Mouse (Mus musculus): Measurements from ENCODE around the gene Sptbn2. TPM values are rescaled to one million over a fixed set of nuclear protein-coding genes. Genes with fewer than 3 reads are reported as not detected.
"Not testable (repeated sequence)": the region's sequence is repeated elsewhere in the genome, so short reads cannot be mapped to it uniquely, and the experiment has no call there.

Sptbn2 gene
- polyA plus RNA-seq, 1 experiment from 2014 or later, result 8.3 TPM

DNA sequence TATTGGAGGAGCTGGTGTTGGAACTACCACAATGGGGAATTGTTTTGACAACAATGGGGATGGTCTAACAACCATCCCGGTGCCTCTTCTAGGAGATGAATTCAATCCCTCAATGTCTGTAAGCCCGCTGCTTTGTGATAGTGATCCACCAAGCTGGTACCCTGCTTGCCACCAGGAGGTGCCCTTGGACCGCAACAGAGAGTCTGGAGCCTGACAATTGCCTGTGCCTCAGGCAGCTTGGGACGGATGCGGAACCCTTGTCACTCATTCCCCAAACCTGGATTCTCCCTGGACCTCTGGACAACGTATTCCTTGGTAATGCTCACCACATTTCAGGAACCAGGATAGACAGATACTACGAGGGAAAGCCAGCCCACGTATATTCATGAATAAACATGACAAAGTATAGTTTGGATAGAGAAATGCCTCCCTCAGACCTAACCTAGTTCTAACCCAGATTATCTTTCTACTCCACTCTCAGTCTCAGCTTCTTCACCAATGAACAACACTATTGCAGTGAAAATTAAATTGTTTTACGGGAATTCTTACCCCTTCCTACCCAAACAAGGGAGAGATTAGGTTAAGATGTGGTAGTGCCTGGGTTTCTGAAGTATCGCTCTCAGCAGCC is 44.7 kb downstream of the Sptbn2 start:
- under 1% methylated on average over 10 of the region's 10 CpGs for WGBS
- Histone ChIP-seq H3K4me3 (peak overlapping the region; percentile 76), H3K4me1 (peaks cover 34% of the 10 kb centered on the region), H3K27me3 (ENCODE audit: low read depth, poor library complexity, severe bottlenecking) (no peaks in the 10 kb centered on the region), H3K9me3 (replicated peaks) (no peaks in the 10 kb centered on the region), H3K27ac (replicated peaks) (peak overlapping the region; percentile 99), H3K36me3 (peaks cover 47% of the 10 kb centered on the region)
- DNase-seq (ENCODE audit: low spot score), result peak; percentile 89

DNA sequence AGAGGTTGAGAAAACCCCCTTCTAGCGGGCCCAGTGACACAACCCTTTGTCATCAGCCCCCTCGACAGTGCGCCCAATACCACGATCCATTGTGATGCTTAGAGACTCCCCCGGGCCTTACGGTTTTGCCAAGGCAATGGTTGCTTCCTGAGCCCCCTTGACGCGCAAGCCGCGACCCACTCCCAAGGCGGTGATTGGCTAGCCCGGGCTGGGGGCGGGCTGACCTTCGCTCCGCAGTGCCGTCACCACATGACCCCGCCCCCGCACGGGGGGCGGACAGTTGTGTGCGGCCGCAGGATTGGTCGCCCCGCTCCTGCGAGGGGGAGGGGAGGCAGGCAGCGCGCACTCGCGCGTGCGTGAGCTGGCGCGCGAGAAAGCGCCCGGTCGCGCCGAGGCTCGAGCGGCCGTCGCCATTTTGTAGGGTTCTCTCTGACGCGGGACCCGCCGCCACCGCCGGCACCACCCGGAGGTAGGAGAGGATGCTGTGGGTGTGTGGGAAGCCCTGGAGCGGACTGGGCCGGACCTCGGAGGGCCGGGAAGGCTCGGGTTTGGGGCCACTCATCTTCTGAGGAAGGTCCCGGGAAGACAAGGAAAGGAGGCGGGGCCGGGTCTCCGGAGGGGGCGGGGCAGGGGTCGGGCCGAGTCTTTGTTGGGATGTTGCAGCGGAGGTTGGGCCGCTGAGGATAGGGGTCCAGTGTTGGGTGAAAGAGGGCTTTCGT is 45.4 kb downstream of the Sptbn2 start, which contains the start of gene Rbm4b:
Rbm4b (plus strand) TSS at position 305 of the 719 bp plus-strand sequence.
- Histone ChIP-seq H3K9me3 (replicated peaks) (no peaks in the 10 kb centered on the region), H3K4me1 (peaks cover 34% of the 10 kb centered on the region), H3K27me3 (ENCODE audit: low read depth, poor library complexity, severe bottlenecking) (no peaks in the 10 kb centered on the region), H3K36me3 (peaks cover 47% of the 10 kb centered on the region), H3K27ac (replicated peaks) (peak within 1 kb of the TSS; percentile 99), H3K4me3 (peak within 1 kb of the TSS; percentile 76)
- 0% methylated on average over 65 of the region's 65 CpGs for WGBS
- peak; percentile 99 for DNase-seq (ENCODE audit: low spot score)

DNA sequence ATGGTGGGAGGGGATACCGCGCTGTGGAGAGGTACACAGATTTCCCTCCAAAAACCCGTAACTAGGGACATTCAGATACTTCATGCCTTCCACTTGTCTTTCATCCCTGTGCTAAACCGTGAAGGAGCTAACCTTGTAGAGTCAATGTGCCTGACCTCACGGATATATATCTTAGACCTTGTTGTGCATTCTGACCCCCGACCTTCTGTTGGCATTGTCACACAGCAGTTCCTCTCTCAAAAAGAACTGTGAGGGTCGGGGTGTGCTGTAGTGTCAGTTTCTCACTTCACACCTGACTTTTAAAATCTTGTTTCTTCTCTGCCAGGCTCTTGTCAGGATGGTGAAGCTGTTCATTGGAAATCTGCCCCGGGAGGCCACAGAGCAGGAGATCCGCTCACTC is 46.0 kb downstream of the Sptbn2 start:
- no peaks in the 10 kb centered on the region for H3K27me3 ChIP-seq (ENCODE audit: low read depth, poor library complexity, severe bottlenecking)
- peaks cover 34% of the 10 kb centered on the region for H3K4me1 ChIP-seq
- no peaks in the 10 kb centered on the region for H3K9me3 ChIP-seq (replicated peaks)
- H3K27ac ChIP-seq (replicated peaks), result peak overlapping the region; percentile 99
- H3K36me3 ChIP-seq, result peaks cover 47% of the 10 kb centered on the region
- peak overlapping the region; percentile 76 for H3K4me3 ChIP-seq
- 7% methylated on average over 9 of the region's 9 CpGs for WGBS
- no peak for DNase-seq (ENCODE audit: low spot score)

DNA sequence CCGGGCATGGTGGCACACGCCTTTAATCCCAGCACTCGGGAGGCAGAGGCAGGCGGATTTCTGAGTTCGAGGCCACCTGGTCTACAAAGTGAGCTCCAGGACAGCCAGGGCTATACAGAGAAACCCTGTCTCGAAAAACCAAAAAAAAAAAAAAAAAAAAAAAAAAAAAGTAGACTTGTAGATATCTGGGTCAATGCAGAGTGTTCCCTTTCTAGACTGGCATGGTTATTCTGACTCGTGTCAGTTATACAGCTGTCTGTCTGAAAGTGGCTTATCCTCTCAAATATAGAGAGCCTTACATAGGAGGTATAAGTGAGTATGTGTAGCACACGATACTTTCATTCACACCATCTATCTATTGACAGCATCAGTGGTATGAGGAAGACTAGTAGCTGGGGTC is 49.6 kb downstream of the Sptbn2 start:
- WGBS, result 89% methylated on average over 8 of the region's 8 CpGs

DNA sequence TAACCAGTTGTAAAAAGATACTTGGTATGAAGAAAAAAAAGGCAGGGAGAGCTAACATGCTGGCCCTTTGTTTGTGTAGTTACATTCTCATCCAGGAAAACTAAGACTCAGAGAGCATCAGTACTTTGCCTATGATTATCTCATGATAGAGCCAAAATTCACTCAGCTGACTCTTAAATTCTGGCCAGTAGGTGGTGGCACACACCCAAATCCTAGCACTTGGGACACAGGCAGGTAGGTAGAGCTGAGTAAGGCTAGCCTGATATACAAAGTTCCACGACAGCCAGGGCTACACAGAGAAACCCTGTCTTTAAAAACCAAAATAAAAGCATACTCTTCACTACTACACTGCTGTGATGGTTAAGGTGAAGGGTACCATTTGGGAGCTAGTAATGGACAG is 51.9 kb downstream of the Sptbn2 start:
- Histone ChIP-seq H3K36me3 (peaks cover 95% of the 10 kb centered on the region), H3K27me3 (ENCODE audit: low read depth, poor library complexity, severe bottlenecking) (no peaks in the 10 kb centered on the region), H3K4me1 (peaks cover 20% of the 10 kb centered on the region), H3K4me3 (no peak overlapping the region), H3K27ac (replicated peaks) (no peak overlapping the region), H3K9me3 (replicated peaks) (no peaks in the 10 kb centered on the region)
- 62% methylated on average over 1 of the region's 1 CpGs for WGBS
- DNase-seq (ENCODE audit: low spot score), result no peak

More for the DNA sequence above, 49.6 kb downstream of the Sptbn2 start:
- H3K9me3 ChIP-seq (replicated peaks); H3K27ac ChIP-seq (replicated peaks); H3K4me3 ChIP-seq; DNase-seq (ENCODE audit: low spot score); H3K27me3 ChIP-seq (ENCODE audit: low read depth, poor library complexity, severe bottlenecking): not testable (repeated sequence)
- H3K4me1 ChIP-seq, result peaks cover 29% of the 10 kb centered on the region
- H3K36me3 ChIP-seq, result peaks cover 77% of the 10 kb centered on the region

DNA sequence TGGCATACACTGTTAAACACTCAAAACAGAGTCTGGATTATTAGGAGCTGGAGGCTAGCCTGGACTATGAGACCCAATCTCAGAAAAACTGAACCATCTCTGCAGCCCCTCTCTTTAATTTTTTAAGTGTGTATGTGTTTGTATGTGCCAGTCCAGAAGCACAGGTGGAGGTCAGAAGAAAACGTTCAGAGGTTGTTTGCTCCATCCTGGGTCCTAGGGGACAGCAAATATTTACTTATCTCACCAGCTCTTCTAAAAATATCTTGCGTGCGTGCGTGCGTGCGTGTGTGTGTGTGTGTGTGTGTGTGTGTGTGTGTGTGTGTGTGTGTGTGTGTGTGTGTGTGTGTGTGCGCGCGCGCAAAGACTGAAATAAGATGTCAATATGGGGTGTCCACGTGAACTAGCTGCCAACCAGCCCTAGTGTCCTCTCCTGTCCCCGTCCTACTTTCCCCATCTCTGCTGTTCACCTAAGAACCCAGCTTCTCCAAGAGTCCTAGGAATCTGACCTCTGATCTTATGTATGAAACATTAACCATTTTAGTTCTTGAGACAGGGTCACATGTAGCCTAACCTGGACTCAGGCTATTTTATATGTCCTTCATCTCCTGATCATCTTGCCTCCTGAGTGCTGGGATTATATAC is 56.7 kb downstream of the Sptbn2 start:
- WGBS, result 91% methylated on average over 12 of the region's 12 CpGs
- H3K27ac ChIP-seq (replicated peaks), result no peak overlapping the region
- no peaks in the 10 kb centered on the region for H3K27me3 ChIP-seq (ENCODE audit: low read depth, poor library complexity, severe bottlenecking)
- no peak overlapping the region for H3K4me3 ChIP-seq
- H3K36me3 ChIP-seq, result peaks cover 99% of the 10 kb centered on the region
- H3K4me1 ChIP-seq, result no peaks in the 10 kb centered on the region
- DNase-seq (ENCODE audit: low spot score), result no peak
- no peaks in the 10 kb centered on the region for H3K9me3 ChIP-seq (replicated peaks)

DNA sequence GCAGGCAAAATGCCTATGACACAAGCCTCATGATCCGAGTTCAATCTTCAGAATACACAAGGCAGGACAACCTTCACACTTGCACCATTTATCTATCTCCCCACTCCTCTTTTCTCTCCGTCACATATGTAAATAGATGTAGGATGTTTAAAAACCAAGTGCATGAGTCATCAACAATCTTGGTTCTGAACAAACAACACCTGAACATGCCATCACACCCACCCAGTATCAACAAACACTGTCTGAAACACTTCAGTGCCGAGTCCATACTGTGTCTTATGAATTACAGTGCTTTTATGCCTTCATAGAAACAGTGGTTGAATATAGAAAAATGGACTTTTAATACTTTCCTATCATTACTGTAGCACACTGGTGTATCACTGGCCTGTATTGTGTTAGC is 61.8 kb downstream of the Sptbn2 start:
- H3K4me1 ChIP-seq, result no peaks in the 10 kb centered on the region
- H3K36me3 ChIP-seq, result peaks cover 99% of the 10 kb centered on the region
- H3K9me3 ChIP-seq (replicated peaks), result no peaks in the 10 kb centered on the region
- 87% methylated on average over 3 of the region's 3 CpGs for WGBS
- H3K27me3 ChIP-seq (ENCODE audit: low read depth, poor library complexity, severe bottlenecking), result no peaks in the 10 kb centered on the region
- H3K27ac ChIP-seq (replicated peaks), result no peak overlapping the region
- no peak overlapping the region for H3K4me3 ChIP-seq
- DNase-seq (ENCODE audit: low spot score), result no peak

DNA sequence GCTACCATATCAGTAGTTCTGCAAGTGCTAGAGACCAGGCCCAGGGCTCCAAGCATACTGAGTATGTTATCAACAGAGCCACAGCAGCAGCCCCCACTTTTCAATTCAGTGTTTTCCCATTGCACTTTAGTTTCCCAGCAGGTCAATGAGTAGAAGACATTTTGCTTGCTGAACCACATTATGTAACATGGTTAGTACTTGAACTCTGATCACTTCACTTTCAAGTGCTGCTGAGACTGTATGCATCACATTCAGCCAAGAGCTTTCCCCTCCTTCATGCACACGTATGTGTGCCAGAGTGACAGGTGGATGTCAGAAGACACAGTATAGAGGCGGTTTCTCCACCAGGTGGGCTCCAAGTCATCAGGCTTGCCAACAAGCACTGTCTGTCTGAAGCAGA is 71.9 kb downstream of the Sptbn2 start:
- H3K27me3 ChIP-seq (ENCODE audit: low read depth, poor library complexity, severe bottlenecking), result no peaks in the 10 kb centered on the region
- WGBS, result 92% methylated on average over 2 of the region's 2 CpGs
- no peak overlapping the region for H3K4me3 ChIP-seq
- no peaks in the 10 kb centered on the region for H3K9me3 ChIP-seq (replicated peaks)
- peaks cover 6% of the 10 kb centered on the region for H3K4me1 ChIP-seq
- DNase-seq (ENCODE audit: low spot score), result no peak
- peaks cover 99% of the 10 kb centered on the region for H3K36me3 ChIP-seq
- H3K27ac ChIP-seq (replicated peaks), result no peak overlapping the region

DNA sequence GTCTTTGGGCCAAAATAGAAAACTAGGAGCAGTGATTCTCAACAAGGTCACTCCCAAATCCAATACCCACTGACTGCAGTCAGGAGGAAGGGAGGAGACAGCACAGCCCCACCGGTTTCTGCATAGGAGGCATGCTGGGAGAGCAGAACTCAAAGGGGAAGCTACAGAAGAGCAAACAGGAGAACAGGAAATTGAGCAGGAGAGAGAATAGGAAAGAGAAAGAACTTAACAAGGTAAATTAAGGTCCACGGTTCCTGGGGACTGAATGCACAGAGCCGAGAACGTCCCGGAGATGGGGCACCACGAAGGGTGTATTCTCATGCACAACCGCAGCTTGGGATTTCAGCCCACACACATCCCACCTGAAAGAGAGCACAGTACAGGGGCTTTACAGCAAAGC is 74.2 kb downstream of the Sptbn2 start:
- Histone ChIP-seq H3K4me3 (no peak overlapping the region), H3K27ac (replicated peaks) (no peak overlapping the region), H3K9me3 (replicated peaks) (no peaks in the 10 kb centered on the region), H3K27me3 (ENCODE audit: low read depth, poor library complexity, severe bottlenecking) (no peaks in the 10 kb centered on the region), H3K36me3 (peaks cover 99% of the 10 kb centered on the region), H3K4me1 (peaks cover 15% of the 10 kb centered on the region)
- WGBS, result 94% methylated on average over 7 of the region's 7 CpGs
- DNase-seq (ENCODE audit: low spot score), result no peak

DNA sequence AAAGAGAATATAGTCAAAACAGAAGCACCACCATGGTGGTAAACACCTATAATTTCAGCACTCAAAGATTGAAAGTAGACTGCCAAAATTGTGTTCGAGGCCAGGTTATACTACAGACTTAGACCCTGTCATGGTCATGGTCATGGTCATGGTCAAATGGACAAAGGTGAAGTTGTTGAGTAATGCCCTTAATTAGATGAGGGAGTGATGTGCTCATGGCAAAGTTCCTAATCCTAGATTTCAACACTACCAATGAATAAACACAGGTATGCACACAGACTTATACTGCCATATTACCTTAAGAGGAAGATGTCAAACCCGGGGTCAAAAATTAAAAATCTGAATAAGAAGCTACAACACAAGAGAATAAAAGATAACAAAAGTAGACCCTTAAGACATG is 75.3 kb downstream of the Sptbn2 start:
- H3K4me1 ChIP-seq, result peaks cover 26% of the 10 kb centered on the region
- DNase-seq (ENCODE audit: low spot score), result no peak
- no peak overlapping the region for H3K27ac ChIP-seq (replicated peaks)
- H3K36me3 ChIP-seq, result peaks cover 100% of the 10 kb centered on the region
- no peaks in the 10 kb centered on the region for H3K9me3 ChIP-seq (replicated peaks)
- WGBS, result 98% methylated on average over 2 of the region's 2 CpGs
- H3K4me3 ChIP-seq, result no peak overlapping the region
- no peaks in the 10 kb centered on the region for H3K27me3 ChIP-seq (ENCODE audit: low read depth, poor library complexity, severe bottlenecking)

DNA sequence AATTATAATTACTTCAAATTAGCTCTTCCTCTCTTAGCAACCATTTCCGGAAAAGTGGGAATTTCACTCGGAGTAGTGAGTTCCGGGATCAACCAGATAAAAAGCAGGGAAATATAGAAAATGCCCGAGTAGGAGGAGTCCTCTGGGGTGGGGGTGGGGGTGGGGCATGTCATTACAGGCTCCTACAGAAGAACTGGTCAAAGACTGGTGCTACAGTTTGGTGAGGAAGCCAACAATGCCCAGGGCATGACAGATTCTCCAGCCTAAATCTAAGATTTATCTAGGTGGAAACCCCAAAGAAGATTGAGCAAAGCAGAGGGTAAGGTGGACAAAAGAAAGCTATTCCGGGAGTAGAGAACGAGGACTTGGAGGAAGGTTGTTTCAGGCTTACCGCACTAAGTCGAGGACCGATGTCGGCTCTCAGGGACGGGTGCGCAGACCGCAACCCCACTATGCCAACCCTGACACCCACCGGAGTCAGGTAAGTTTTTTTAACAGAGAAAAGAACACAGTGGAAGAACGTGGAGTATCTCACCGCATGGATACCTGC is 82.4 kb downstream of the Sptbn2 start:
- Histone ChIP-seq H3K36me3 (peaks cover 64% of the 10 kb centered on the region), H3K27me3 (ENCODE audit: low read depth, poor library complexity, severe bottlenecking) (no peaks in the 10 kb centered on the region), H3K9me3 (replicated peaks) (no peaks in the 10 kb centered on the region), H3K27ac (replicated peaks) (peak overlapping the region; percentile 88), H3K4me1 (peaks cover 47% of the 10 kb centered on the region), H3K4me3 (peak overlapping the region; percentile 85)
- 3% methylated on average over 16 of the region's 16 CpGs for WGBS
- DNase-seq (ENCODE audit: low spot score), result no peak

DNA sequence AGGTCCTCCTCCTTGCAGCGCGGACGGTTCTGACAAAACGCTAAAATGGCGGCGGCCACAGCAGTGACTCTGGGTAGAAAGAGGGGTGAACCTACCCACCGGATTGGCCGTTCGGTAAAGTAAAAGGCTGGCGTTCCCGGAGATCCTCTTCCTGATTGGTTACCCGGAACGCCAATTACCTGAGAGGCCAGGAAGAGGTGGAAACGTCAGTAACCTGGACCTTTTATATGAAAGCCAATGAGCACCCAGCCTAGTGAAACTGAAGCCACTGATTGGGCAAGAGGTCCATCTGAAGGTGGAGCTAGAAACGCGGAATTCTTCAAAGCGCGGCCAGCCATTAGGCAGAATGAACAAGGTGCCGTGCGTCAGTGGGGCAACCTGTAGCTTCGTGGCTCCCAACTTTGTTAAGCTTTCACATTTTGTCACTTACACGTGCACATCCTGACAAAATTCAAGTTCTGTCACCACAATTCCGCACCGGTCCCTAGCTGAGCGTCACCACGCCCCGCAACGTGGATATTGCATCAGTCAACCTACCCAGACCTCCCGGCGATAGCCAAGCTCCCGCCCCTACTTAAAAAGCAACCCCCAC is 83.0 kb downstream of the Sptbn2 start, which contains the start of gene Rbm4:
Rbm4 (minus strand) TSS at position 71 of the 592 bp plus-strand sequence.
- Histone ChIP-seq H3K27me3 (ENCODE audit: low read depth, poor library complexity, severe bottlenecking) (no peaks in the 10 kb centered on the region), H3K27ac (replicated peaks) (peak within 1 kb of the TSS; percentile 88), H3K4me3 (peak within 1 kb of the TSS; percentile 85), H3K36me3 (peaks cover 64% of the 10 kb centered on the region), H3K4me1 (peaks cover 44% of the 10 kb centered on the region), H3K9me3 (replicated peaks) (no peaks in the 10 kb centered on the region)
- WGBS, result under 1% methylated on average over 31 of the region's 31 CpGs
- peak; percentile 95 for DNase-seq (ENCODE audit: low spot score)
